Mouse (Mus musculus): ENCODE measurements around the gene Ero1l.

Gene Ero1l

GRCm38 (mm10) chr14:45318426-45319236 lies at the start of gene Ero1l:
Ero1l (minus strand) TSS chr14:45318771.
- peak; percentile 99 for DNase-seq

GRCm38 (mm10) chr14:45365196-45365587 lies 46.6 kb upstream of the Ero1l start:
- no peak for DNase-seq

GRCm38 (mm10) chr14:45364211-45365195 lies 45.9 kb upstream of the Ero1l start:
- peak; percentile 97 for DNase-seq

- peak; percentile 100 for DNase-seq
Observed at GRCm38 (mm10) chr14:45350931-45351859, 32.6 kb upstream of the Ero1l start, which contains the start of gene Styx. Styx (plus strand) TSS chr14:45351093.

- peak; percentile 99 for DNase-seq
Observed at GRCm38 (mm10) chr14:45329589-45330181, 11.1 kb upstream of the Ero1l start, which contains the start of gene Psmc6. Psmc6 (plus strand) TSS chr14:45329788.

GRCm38 (mm10) chr14:45329018-45329588 lies 10.5 kb upstream of the Ero1l start:
- DNase-seq, result no peak

GRCm38 (mm10) chr14:45328072-45328713 lies 9.6 kb upstream of the Ero1l start:
- peak; percentile 55 for DNase-seq

- peak; percentile 83 for DNase-seq
Observed at GRCm38 (mm10) chr14:45325471-45325870, 6.9 kb upstream of the Ero1l start.

- DNase-seq, result peak; percentile 82
Observed at GRCm38 (mm10) chr14:45323320-45323719, 4.7 kb upstream of the Ero1l start.

GRCm38 (mm10) chr14:45322450-45322849 lies 3.9 kb upstream of the Ero1l start:
- DNase-seq, result peak; percentile 24

- DNase-seq, result peak; percentile 19
Observed at GRCm38 (mm10) chr14:45321622-45322021, 3.1 kb upstream of the Ero1l start.

GRCm38 (mm10) chr14:45321067-45321466 lies 2.5 kb upstream of the Ero1l start:
- DNase-seq, result peak; percentile 4

- DNase-seq, result peak; percentile 64
Observed at GRCm38 (mm10) chr14:45320111-45320510, 1.5 kb upstream of the Ero1l start.

- DNase-seq, result no peak
Observed at GRCm38 (mm10) chr14:45319237-45319610, 653 bp upstream of the Ero1l start.

- no peak for DNase-seq
Observed at GRCm38 (mm10) chr14:45317921-45318411, 605 bp downstream of the Ero1l start.

GRCm38 (mm10) chr14:45316927-45317326 lies 1.6 kb downstream of the Ero1l start:
- DNase-seq, result no peak

- DNase-seq, result peak; percentile 91
Observed at GRCm38 (mm10) chr14:45310101-45310500, 8.5 kb downstream of the Ero1l start.

GRCm38 (mm10) chr14:45309646-45310045 lies 8.9 kb downstream of the Ero1l start:
- DNase-seq, result peak; percentile 89

GRCm38 (mm10) chr14:45307630-45308328 lies 10.8 kb downstream of the Ero1l start:
- peak; percentile 87 for DNase-seq

GRCm38 (mm10) chr14:45305852-45306251 lies 12.7 kb downstream of the Ero1l start:
- peak; percentile 63 for DNase-seq
